Mouse (Mus musculus) midbrain, embryonic 15.5 days (tissue): ENCODE measurements around the gene Wrnip1. TPM values are rescaled to one million over a fixed set of nuclear protein-coding genes. Genes with fewer than 3 reads are reported as not detected.

Experiments
- ATAC-seq: fragments of 200-750 bp; cut with Nextera tagmentation; replicated peaks from 2 replicates; pipeline ENCODE4 v1.8.0; 2017; ENCODE audit warnings: moderate TSS enrichment
- H3K27ac ChIP-seq: fragments of 300-500 bp; sonication (generic); 2 replicates; pipeline ENCODE4 v1.5.1; 2015; ENCODE audit warnings: mild to moderate bottlenecking, inconsistent platforms
- H3K27me3 ChIP-seq: fragments of 300-500 bp; sonication (generic); replicated peaks from 2 replicates; pipeline ENCODE4 v1.6.1; 2015; ENCODE audit warnings: inconsistent platforms
- H3K36me3 ChIP-seq: fragments of 300-500 bp; sonication (generic); replicated peaks from 2 replicates; pipeline ENCODE4 v1.6.1; 2015; ENCODE audit warnings: inconsistent platforms
- H3K4me1 ChIP-seq: fragments of 300-500 bp; sonication (generic); 2 replicates; pipeline ENCODE4 v1.6.1; 2015; ENCODE audit warnings: inconsistent platforms
- H3K4me2 ChIP-seq: fragments of 300-500 bp; sonication (generic); 2 replicates; pipeline ENCODE4 v1.6.1; 2015; ENCODE audit warnings: inconsistent platforms, mild to moderate bottlenecking, moderate library complexity
- H3K4me3 ChIP-seq: fragments of 300-500 bp; sonication (generic); 2 replicates; pipeline ENCODE4 v1.5.1; 2015; ENCODE audit warnings: mild to moderate bottlenecking, inconsistent platforms
- H3K9ac ChIP-seq: fragments of 300-500 bp; sonication (generic); 2 replicates; pipeline ENCODE4 v1.6.1; 2015; ENCODE audit warnings: mild to moderate bottlenecking, inconsistent platforms
- H3K9me3 ChIP-seq: fragments of 300-500 bp; sonication (generic); 2 replicates; pipeline ENCODE4 v1.6.1; 2016; ENCODE audit warnings: inconsistent platforms
- WGBS: fragments of 180-500 bp; shearing (Covaris S2); methylation state at CpG from one replicate; pipeline ENCODE4 v1.1.7; 2015; ENCODE audit warnings: mixed read lengths; 5-methylcytosine and 5-hydroxymethylcytosine counted together
- polyA plus RNA-seq: library from polyadenylated mRNA; unstranded; fragments of >200 nt; fragmentation: Nextera tagmentation; extraction: Ambion mirVana; gene quantifications from 2 replicates; pipeline ENCODE4 v1.2.1, GENCODE M21; 2015

The Wrnip1 gene
- polyA plus RNA-seq, 1 experiment from 2014 or later: 41.5 TPM

DNA sequence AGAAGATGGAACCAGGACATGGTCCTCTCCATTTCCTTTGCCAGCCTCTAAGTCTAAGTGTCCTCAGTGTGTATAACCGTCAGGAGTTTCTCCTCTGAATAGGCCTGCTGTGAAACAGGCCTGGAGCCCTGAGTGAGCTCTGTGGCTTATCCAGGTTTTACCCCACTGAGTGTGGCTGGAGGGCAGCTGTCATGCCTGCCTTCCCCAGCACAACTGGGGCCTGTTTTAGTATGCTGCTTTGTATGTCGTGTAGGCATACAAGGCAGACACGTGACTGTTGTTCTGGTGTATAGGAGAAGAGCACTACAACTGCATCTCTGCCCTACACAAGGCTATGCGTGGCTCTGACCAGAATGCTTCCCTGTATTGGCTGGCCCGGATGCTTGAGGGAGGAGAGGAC, 18.1 kb downstream of the Wrnip1 start:
- Histone ChIP-seq H3K36me3 (peaks cover 38% of the 10 kb centered on the region), H3K27ac (no peak overlapping the region)
- ATAC-seq: no peak

GRCm38 (mm10) chr13:32821671-32822070, 19.8 kb downstream of the Wrnip1 start:
- Histone ChIP-seq H3K27me3 (no peaks in the 10 kb centered on the region), H3K27ac (no peak overlapping the region), H3K36me3 (peaks cover 29% of the 10 kb centered on the region), H3K4me3 (no peak overlapping the region), H3K4me2 (no peak overlapping the region), H3K9ac (no peak overlapping the region), H3K9me3 (no peaks in the 10 kb centered on the region), H3K4me1 (no peaks in the 10 kb centered on the region)
- ATAC-seq: no peak
- WGBS: 95% methylated on average over 4 of the region's 4 CpGs

More for the DNA sequence above, 18.1 kb downstream of the Wrnip1 start:
- Histone ChIP-seq H3K9ac (no peak overlapping the region), H3K4me3 (no peak overlapping the region), H3K9me3 (no peaks in the 10 kb centered on the region), H3K27me3 (no peaks in the 10 kb centered on the region), H3K4me2 (no peak overlapping the region), H3K4me1 (no peaks in the 10 kb centered on the region)
- 94% methylated on average over 5 of the region's 5 CpGs for WGBS

DNA sequence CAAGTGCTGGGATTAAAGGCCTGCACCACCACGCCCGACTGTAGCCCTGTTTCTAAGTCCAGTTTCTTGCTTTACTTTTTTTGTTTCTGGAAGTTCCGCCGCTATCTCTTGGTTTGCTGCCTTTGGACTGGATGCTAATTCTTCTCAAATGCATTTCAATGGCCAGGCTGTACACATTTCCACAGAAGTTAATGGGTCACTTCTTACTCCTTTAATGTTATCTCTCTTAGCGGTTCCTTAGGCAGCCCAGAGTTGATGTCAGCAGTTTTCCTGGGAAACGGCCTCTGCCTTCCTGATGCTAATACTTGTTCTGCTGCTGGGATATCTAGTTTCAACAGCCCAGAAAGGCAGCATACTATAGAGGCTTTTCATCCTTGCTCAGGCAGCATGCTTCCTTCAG, 21.3 kb downstream of the Wrnip1 start:
- whole genome bisulfite sequencing: 91% methylated on average over 6 of the region's 6 CpGs
- Histone ChIP-seq H3K36me3 (peaks cover 24% of the 10 kb centered on the region), H3K27me3 (no peaks in the 10 kb centered on the region), H3K27ac (no peak overlapping the region), H3K4me3 (no peak overlapping the region), H3K4me2 (no peak overlapping the region), H3K4me1 (no peaks in the 10 kb centered on the region), H3K9ac (no peak overlapping the region), H3K9me3 (no peaks in the 10 kb centered on the region)
- ATAC-seq: no peak

GRCm38 (mm10) chr13:32824377-32825330, 22.8 kb downstream of the Wrnip1 start:
- H3K36me3 ChIP-seq: peaks cover 11% of the 10 kb centered on the region; the same call in 1 of the 2 replicates
- WGBS: 85% methylated on average over 6 of the region's 6 CpGs
- H3K4me3 ChIP-seq: no peak overlapping the region
- no peak for ATAC-seq
- no peak overlapping the region for H3K27ac ChIP-seq
- no peak overlapping the region for H3K9ac ChIP-seq
- no peaks in the 10 kb centered on the region for H3K4me1 ChIP-seq
- no peaks in the 10 kb centered on the region for H3K9me3 ChIP-seq
- H3K27me3 ChIP-seq: no peaks in the 10 kb centered on the region
- H3K4me2 ChIP-seq: no peak overlapping the region

DNA sequence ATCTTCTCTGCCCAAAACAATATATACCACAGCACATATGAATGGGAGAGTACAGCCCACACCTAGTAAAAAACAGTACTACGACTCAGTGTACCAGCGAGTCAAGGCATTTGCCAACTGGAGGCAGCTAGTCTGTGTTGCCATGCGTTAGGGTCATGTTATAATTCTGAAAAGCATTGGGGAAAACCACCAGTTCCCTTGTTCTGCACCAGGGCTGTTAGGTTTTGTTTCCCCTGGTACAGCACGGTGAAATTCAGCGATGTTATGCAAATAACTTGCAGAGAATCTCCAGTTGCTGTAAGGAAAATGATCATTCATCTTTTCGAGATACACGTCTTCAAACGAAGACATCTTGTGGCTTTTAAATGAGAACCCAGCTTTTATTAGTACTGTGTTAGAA, 23.7 kb downstream of the Wrnip1 start:
- no peak for ATAC-seq
- no peak overlapping the region for H3K9ac ChIP-seq
- WGBS: 95% methylated on average over 8 of the region's 8 CpGs

GRCm38 (mm10) chr13:32827111-32827822, 25.4 kb downstream of the Wrnip1 start:
- no peak for ATAC-seq
- no peaks in the 10 kb centered on the region for H3K9me3 ChIP-seq
- H3K4me2 ChIP-seq: no peak overlapping the region
- 73% methylated on average over 3 of the region's 3 CpGs for WGBS
- H3K27me3 ChIP-seq: no peaks in the 10 kb centered on the region
- H3K36me3 ChIP-seq: no peaks in the 10 kb centered on the region
- no peaks in the 10 kb centered on the region for H3K4me1 ChIP-seq
- no peak overlapping the region for H3K4me3 ChIP-seq
- no peak overlapping the region for H3K27ac ChIP-seq
- no peak overlapping the region for H3K9ac ChIP-seq

More for the DNA sequence above, 23.7 kb downstream of the Wrnip1 start:
- H3K27ac ChIP-seq: no peak overlapping the region
- no peak overlapping the region for H3K4me3 ChIP-seq
- H3K9me3 ChIP-seq: no peaks in the 10 kb centered on the region
- no peaks in the 10 kb centered on the region for H3K27me3 ChIP-seq
- H3K4me1 ChIP-seq: no peaks in the 10 kb centered on the region
- H3K4me2 ChIP-seq: no peak overlapping the region
- H3K36me3 ChIP-seq: peaks cover 5% of the 10 kb centered on the region; the same call in 1 of the 2 replicates

DNA sequence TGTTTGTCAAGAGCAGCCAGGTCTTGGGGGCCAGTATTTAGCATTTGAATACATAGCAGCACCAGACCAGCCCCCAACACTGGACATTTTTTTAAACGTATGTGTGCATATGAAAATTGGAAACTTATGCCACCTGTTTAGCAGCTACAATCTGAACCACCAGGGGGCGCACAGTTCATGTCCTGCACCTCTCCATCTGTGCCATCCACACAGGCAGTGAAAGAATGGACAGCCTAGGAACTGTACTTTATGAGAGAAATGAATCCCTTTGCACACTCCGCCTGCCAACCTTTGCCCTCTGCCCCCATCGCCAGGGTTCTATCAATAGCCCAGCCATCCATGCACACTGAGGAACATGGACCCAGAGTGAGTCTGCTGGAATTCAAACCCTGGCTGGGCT, 26.1 kb downstream of the Wrnip1 start:
- Histone ChIP-seq H3K27me3 (no peaks in the 10 kb centered on the region), H3K4me2 (no peak overlapping the region), H3K36me3 (no peaks in the 10 kb centered on the region), H3K9ac (no peak overlapping the region), H3K27ac (no peak overlapping the region), H3K4me1 (no peaks in the 10 kb centered on the region), H3K4me3 (no peak overlapping the region), H3K9me3 (no peaks in the 10 kb centered on the region)
- 59% methylated on average over 4 of the region's 4 CpGs for WGBS
- 0 out of 2 replicates have a peak, but pooled peaks have one; percentile 46 for ATAC-seq

GRCm38 (mm10) chr13:32828886-32829285, 27.0 kb downstream of the Wrnip1 start:
- 92% methylated on average over 4 of the region's 4 CpGs for WGBS
- Histone ChIP-seq H3K36me3 (no peaks in the 10 kb centered on the region), H3K27me3 (no peaks in the 10 kb centered on the region), H3K9me3 (no peaks in the 10 kb centered on the region), H3K27ac (no peak overlapping the region), H3K4me1 (no peaks in the 10 kb centered on the region), H3K4me2 (no peak overlapping the region), H3K4me3 (no peak overlapping the region), H3K9ac (no peak overlapping the region)
- ATAC-seq: no peak

GRCm38 (mm10) chr13:32831505-32832273, 29.9 kb downstream of the Wrnip1 start:
- Histone ChIP-seq H3K4me1 (no peaks in the 10 kb centered on the region), H3K27ac (no peak overlapping the region), H3K4me2 (no peak overlapping the region), H3K9me3 (no peaks in the 10 kb centered on the region), H3K4me3 (no peak overlapping the region), H3K27me3 (no peaks in the 10 kb centered on the region), H3K36me3 (no peaks in the 10 kb centered on the region), H3K9ac (no peak overlapping the region)
- WGBS: 86% methylated on average over 3 of the region's 3 CpGs
- no peak for ATAC-seq

GRCm38 (mm10) chr13:32832776-32833175, 30.9 kb downstream of the Wrnip1 start:
- no peak overlapping the region for H3K27ac ChIP-seq
- no peaks in the 10 kb centered on the region for H3K36me3 ChIP-seq
- no peaks in the 10 kb centered on the region for H3K27me3 ChIP-seq
- no peaks in the 10 kb centered on the region for H3K4me1 ChIP-seq
- no peak for ATAC-seq
- no peak overlapping the region for H3K4me2 ChIP-seq
- WGBS: 69% methylated on average over 3 of the region's 3 CpGs
- no peak overlapping the region for H3K4me3 ChIP-seq
- H3K9ac ChIP-seq: no peak overlapping the region
- no peaks in the 10 kb centered on the region for H3K9me3 ChIP-seq

GRCm38 (mm10) chr13:32833237-32833636, 31.4 kb downstream of the Wrnip1 start:
- Histone ChIP-seq H3K36me3 (no peaks in the 10 kb centered on the region), H3K4me1 (no peaks in the 10 kb centered on the region), H3K27ac (no peak overlapping the region), H3K9me3 (no peaks in the 10 kb centered on the region), H3K4me2 (no peak overlapping the region), H3K27me3 (no peaks in the 10 kb centered on the region), H3K9ac (no peak overlapping the region), H3K4me3 (no peak overlapping the region)
- ATAC-seq: no peak
- WGBS: 72% methylated on average over 6 of the region's 6 CpGs

GRCm38 (mm10) chr13:32834513-32834912, 32.7 kb downstream of the Wrnip1 start:
- Histone ChIP-seq H3K27me3 (no peaks in the 10 kb centered on the region), H3K36me3 (no peaks in the 10 kb centered on the region), H3K4me3 (no peak overlapping the region), H3K27ac (no peak overlapping the region), H3K4me2 (no peak overlapping the region), H3K4me1 (no peaks in the 10 kb centered on the region), H3K9ac (no peak overlapping the region), H3K9me3 (no peaks in the 10 kb centered on the region)
- 95% methylated on average over 5 of the region's 5 CpGs for WGBS
- no peak for ATAC-seq
